Mouse (Mus musculus) forebrain, embryonic 16.5 days (tissue): ENCODE data around the gene Galnt14. TPM values are rescaled to one million over a fixed set of nuclear protein-coding genes. Genes with fewer than 3 reads are reported as not detected.

Experiments used
- ATAC-seq: fragments of 200-750 bp; cut with Nextera tagmentation; 2 replicates; pipeline ENCODE4 v1.8.0; 2017; ENCODE audit warnings: mild to moderate bottlenecking, moderate library complexity
- H3K27ac ChIP-seq: fragments of 300-500 bp; sonication (generic); 2 replicates; pipeline ENCODE4 v1.5.1; 2014; ENCODE audit warnings: low read length, control low read depth
- H3K27me3 ChIP-seq: fragments of 300-500 bp; sonication (generic); replicated peaks from 2 replicates; pipeline ENCODE4 v1.6.1; 2014; ENCODE audit warnings: low read length; ENCODE audit not compliant: control insufficient read depth, insufficient read depth
- H3K36me3 ChIP-seq: fragments of 300-500 bp; sonication (generic); 2 replicates; pipeline ENCODE4 v1.6.1; 2014; ENCODE audit not compliant: control insufficient read depth, insufficient read depth
- H3K4me1 ChIP-seq: fragments of 300-500 bp; sonication (generic); replicated peaks from 2 replicates; pipeline ENCODE4 v1.6.1; 2014; ENCODE audit warnings: low read length; ENCODE audit not compliant: control insufficient read depth, insufficient read depth
- H3K4me2 ChIP-seq: fragments of 300-500 bp; sonication (generic); 2 replicates; pipeline ENCODE4 v1.6.1; 2014; ENCODE audit warnings: mild to moderate bottlenecking, low read length, control low read depth
- H3K4me3 ChIP-seq: fragments of 300-500 bp; sonication (generic); replicated peaks from 2 replicates; pipeline ENCODE4 v1.5.1; 2014; ENCODE audit warnings: mild to moderate bottlenecking, low read length, control low read depth
- H3K9ac ChIP-seq: fragments of 300-500 bp; sonication (generic); replicated peaks from 2 replicates; pipeline ENCODE4 v1.6.1; 2014; ENCODE audit warnings: low read depth, low read length, control low read depth
- H3K9me3 ChIP-seq: fragments of 300-500 bp; sonication (generic); 2 replicates; pipeline ENCODE4 v1.6.1; 2016; ENCODE audit warnings: low read length; ENCODE audit not compliant: control insufficient read depth
- WGBS: fragments of 180-500 bp; shearing (Covaris S2); extraction: QIAGEN DNeasy Blood & Tissue Kit; methylation state at CpG from one replicate; pipeline ENCODE4 v1.1.7; 2014; 5-methylcytosine and 5-hydroxymethylcytosine counted together
- polyA plus RNA-seq: library from polyadenylated mRNA; unstranded; fragments of >200 nt; fragmentation: Nextera tagmentation; extraction: Ambion mirVana; gene quantifications from 2 replicates; pipeline ENCODE4 v1.2.1, GENCODE M21; 2015

The Galnt14 gene
- polyA plus RNA-seq, 1 experiment from 2014 or later = 12.3 TPM

- no peak overlapping the region; the same call in 1 of the 2 replicates for H3K27ac ChIP-seq
- ATAC-seq = peak; percentile 51
These were observed 169.6 kb downstream of the Galnt14 start for GRCm38 (mm10) chr17:73540409-73541232.

GRCm38 (mm10) chr17:73531896-73532295 lies 178.4 kb downstream of the Galnt14 start:
- Histone ChIP-seq H3K27me3 (no peaks in the 10 kb centered on the region), H3K4me3 (no peak overlapping the region), H3K9me3 (no peaks in the 10 kb centered on the region), H3K36me3 (no peaks in the 10 kb centered on the region), H3K4me1 (no peaks in the 10 kb centered on the region), H3K27ac (no peak overlapping the region), H3K4me2 (no peak overlapping the region), H3K9ac (no peak overlapping the region)
- ATAC-seq = no peak
- 93% methylated on average over 2 of the region's 2 CpGs for WGBS

More at GRCm38 (mm10) chr17:73540409-73541232, 169.6 kb downstream of the Galnt14 start:
- H3K4me3 ChIP-seq = no peak overlapping the region
- 7% methylated on average over 14 of the region's 14 CpGs for WGBS
- peak overlapping the region; percentile 7; the same call in 1 of the 2 replicates for H3K4me2 ChIP-seq
- H3K9ac ChIP-seq = no peak overlapping the region; the same call in 1 of the 2 replicates
- peaks cover 14% of the 10 kb centered on the region for H3K4me1 ChIP-seq
- no peaks in the 10 kb centered on the region for H3K36me3 ChIP-seq
- H3K9me3 ChIP-seq = no peaks in the 10 kb centered on the region
- no peaks in the 10 kb centered on the region for H3K27me3 ChIP-seq

- Histone ChIP-seq H3K9ac (no peak overlapping the region), H3K4me3 (no peak overlapping the region), H3K36me3 (no peaks in the 10 kb centered on the region), H3K4me1 (peaks cover 3% of the 10 kb centered on the region), H3K4me2 (no peak overlapping the region), H3K27me3 (no peaks in the 10 kb centered on the region), H3K27ac (no peak overlapping the region), H3K9me3 (no peaks in the 10 kb centered on the region)
- no peak for ATAC-seq
- whole genome bisulfite sequencing = 94% methylated on average over 7 of the region's 7 CpGs
These were observed 188.1 kb downstream of the Galnt14 start for GRCm38 (mm10) chr17:73522169-73522568.

GRCm38 (mm10) chr17:73519350-73519749 lies 190.9 kb downstream of the Galnt14 start:
- H3K4me3 ChIP-seq = no peak overlapping the region
- no peak overlapping the region for H3K9ac ChIP-seq
- no peak overlapping the region for H3K27ac ChIP-seq
- H3K9me3 ChIP-seq = no peaks in the 10 kb centered on the region
- no peaks in the 10 kb centered on the region for H3K27me3 ChIP-seq
- peaks cover 3% of the 10 kb centered on the region for H3K4me1 ChIP-seq
- no peak overlapping the region for H3K4me2 ChIP-seq
- H3K36me3 ChIP-seq = no peaks in the 10 kb centered on the region
- ATAC-seq = no peak
- 77% methylated on average over 5 of the region's 5 CpGs for WGBS

GRCm38 (mm10) chr17:73518359-73518758 lies 191.9 kb downstream of the Galnt14 start:
- Histone ChIP-seq H3K27ac (no peak overlapping the region), H3K36me3 (no peaks in the 10 kb centered on the region), H3K4me2 (no peak overlapping the region), H3K9ac (no peak overlapping the region), H3K27me3 (no peaks in the 10 kb centered on the region), H3K4me1 (peaks cover 3% of the 10 kb centered on the region), H3K9me3 (no peaks in the 10 kb centered on the region), H3K4me3 (no peak overlapping the region)
- peak; percentile 39 for ATAC-seq
- WGBS = 17% methylated on average over 1 of the region's 1 CpGs

GRCm38 (mm10) chr17:73515506-73515905 lies 194.7 kb downstream of the Galnt14 start:
- H3K4me3 ChIP-seq = no peak overlapping the region
- no peak for ATAC-seq
- H3K27me3 ChIP-seq = no peaks in the 10 kb centered on the region
- no peak overlapping the region for H3K9ac ChIP-seq
- H3K4me2 ChIP-seq = no peak overlapping the region
- WGBS = 95% methylated on average over 3 of the region's 3 CpGs
- no peaks in the 10 kb centered on the region for H3K36me3 ChIP-seq
- H3K4me1 ChIP-seq = peaks cover 3% of the 10 kb centered on the region
- H3K27ac ChIP-seq = no peak overlapping the region
- H3K9me3 ChIP-seq = no peaks in the 10 kb centered on the region

- Histone ChIP-seq H3K27me3 (no peaks in the 10 kb centered on the region), H3K4me2 (no peak overlapping the region), H3K27ac (no peak overlapping the region), H3K9ac (no peak overlapping the region), H3K36me3 (no peaks in the 10 kb centered on the region), H3K9me3 (no peaks in the 10 kb centered on the region), H3K4me1 (peaks cover 3% of the 10 kb centered on the region), H3K4me3 (no peak overlapping the region)
- no peak for ATAC-seq
- WGBS = 94% methylated on average over 1 of the region's 1 CpGs
These were observed 195.4 kb downstream of the Galnt14 start for GRCm38 (mm10) chr17:73514862-73515261.

GRCm38 (mm10) chr17:73514258-73514657 lies 196.0 kb downstream of the Galnt14 start:
- ATAC-seq = peak; percentile 69
- WGBS = 80% methylated on average over 4 of the region's 4 CpGs
- no peak overlapping the region for H3K9ac ChIP-seq
- 0 out of 2 replicates have a peak overlapping the region, but pooled peaks have one; percentile 4 for H3K27ac ChIP-seq
- H3K4me3 ChIP-seq = no peak overlapping the region
- H3K36me3 ChIP-seq = no peaks in the 10 kb centered on the region
- H3K4me2 ChIP-seq = no peak overlapping the region
- peaks cover 3% of the 10 kb centered on the region for H3K4me1 ChIP-seq
- no peaks in the 10 kb centered on the region for H3K9me3 ChIP-seq
- no peaks in the 10 kb centered on the region for H3K27me3 ChIP-seq

GRCm38 (mm10) chr17:73512844-73513243 lies 197.4 kb downstream of the Galnt14 start:
- Histone ChIP-seq H3K9me3 (no peaks in the 10 kb centered on the region), H3K4me2 (no peak overlapping the region), H3K4me3 (no peak overlapping the region), H3K27ac (no peak overlapping the region), H3K9ac (no peak overlapping the region), H3K36me3 (no peaks in the 10 kb centered on the region), H3K4me1 (peaks cover 3% of the 10 kb centered on the region; the same call in 1 of the 2 replicates), H3K27me3 (no peaks in the 10 kb centered on the region)
- 89% methylated on average over 5 of the region's 5 CpGs for WGBS
- no peak for ATAC-seq
